Mouse (Mus musculus) layer of hippocampus, postnatal 36 days (tissue): Measurements from ENCODE around the gene Cd81. TPM values are rescaled to one million over a fixed set of nuclear protein-coding genes. Genes with fewer than 3 reads are reported as not detected.

Experiments
- DNase-seq, 2 experiments: peaks; one replicate each; pipeline ENCODE4 v3.0.0; 2022
- total RNA-seq, 2 experiments: library from RNA; stranded (reverse); gene quantifications; 2 replicates each; pipeline ENCODE4 v1.2.3; 2021

Gene Cd81
- total RNA-seq, 2 experiments from 2014 or later: 441 to 447 TPM

DNA sequence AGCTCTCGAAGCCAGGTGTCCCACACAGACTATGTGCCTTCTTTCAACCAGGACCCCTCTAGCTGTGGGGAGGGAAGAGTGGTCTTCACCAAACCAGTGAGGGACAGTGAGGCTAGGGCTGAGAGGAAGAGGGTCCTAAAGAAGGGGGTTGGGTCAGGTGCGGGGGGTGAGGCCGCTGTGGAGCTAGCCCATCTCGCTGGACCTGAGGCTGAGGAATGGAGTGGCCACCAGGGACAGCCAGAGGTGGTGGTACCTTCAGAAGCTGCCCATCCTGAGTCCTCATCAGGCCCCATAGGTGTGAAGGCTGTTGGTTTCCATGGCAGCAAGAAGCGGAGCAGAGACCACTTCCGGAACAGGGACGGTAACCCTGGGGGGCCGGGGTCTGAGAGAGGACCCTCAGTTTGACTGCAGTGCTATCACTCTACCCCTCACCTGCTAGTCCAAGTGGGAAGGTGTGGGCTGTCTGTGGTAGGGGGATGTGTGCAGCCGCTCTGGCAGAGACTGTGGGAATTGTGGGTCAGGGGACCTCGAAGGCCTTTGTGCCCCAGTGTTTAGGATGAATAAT lies 18.0 kb downstream of the Cd81 start:
- no peak for DNase-seq

DNA sequence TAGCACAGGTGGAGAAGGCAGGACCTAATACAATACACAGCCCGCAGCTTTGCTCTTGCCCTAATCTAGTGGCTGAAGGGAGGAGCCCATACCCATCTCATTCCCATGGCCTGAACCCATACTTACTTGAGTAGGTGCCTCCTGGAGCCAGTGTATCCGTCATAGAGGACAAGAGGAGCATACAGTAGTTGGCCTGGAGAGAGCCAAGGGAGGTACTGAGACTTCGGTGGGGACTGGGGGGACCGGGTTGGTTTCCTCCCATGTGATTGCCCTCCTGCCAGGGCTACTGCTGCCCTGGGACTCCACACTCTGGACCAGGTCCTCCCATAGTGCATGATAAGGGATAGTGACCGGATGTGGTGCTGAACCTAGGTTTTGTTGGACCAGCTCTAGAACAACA lies 20.1 kb downstream of the Cd81 start:
- DNase-seq: no peak

GRCm38 (mm10) chr7:143073086-143073485 lies 20.5 kb downstream of the Cd81 start:
- no peak for DNase-seq

- no peak for DNase-seq
Measured at GRCm38 (mm10) chr7:143075394-143075793, 22.9 kb downstream of the Cd81 start.

GRCm38 (mm10) chr7:143077351-143077750 lies 24.8 kb downstream of the Cd81 start:
- DNase-seq: no peak

DNA sequence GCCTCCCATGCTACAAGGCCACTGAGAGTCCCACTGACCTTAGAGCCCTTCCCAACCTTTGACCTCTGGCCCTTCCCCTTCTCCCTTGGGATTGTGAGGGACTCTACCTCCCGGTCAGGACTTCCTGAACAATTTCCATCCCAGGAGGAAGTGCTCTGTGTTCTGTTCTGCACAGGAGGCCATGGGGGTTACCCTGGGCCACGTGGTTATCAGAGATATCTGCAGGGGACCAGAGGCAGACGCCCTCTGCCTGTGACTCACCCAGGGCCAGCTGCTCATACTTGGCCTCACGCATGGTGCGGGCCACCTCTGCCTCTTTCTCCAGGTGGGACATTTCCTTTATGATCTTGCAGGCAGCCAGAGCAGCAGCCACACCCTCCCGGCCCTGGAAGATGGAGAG lies 29.5 kb downstream of the Cd81 start:
- no peak for DNase-seq

- DNase-seq: no peak
Measured at GRCm38 (mm10) chr7:143083708-143084107, 31.2 kb downstream of the Cd81 start.

- DNase-seq: no peak
Measured at GRCm38 (mm10) chr7:143086366-143086765, 33.8 kb downstream of the Cd81 start.

GRCm38 (mm10) chr7:143087070-143087579 lies 34.6 kb downstream of the Cd81 start:
- no peak for DNase-seq

- no peak for DNase-seq
Measured at GRCm38 (mm10) chr7:143093847-143094246, 41.3 kb downstream of the Cd81 start.

- DNase-seq: peak; percentile 36 to 48
Measured at GRCm38 (mm10) chr7:143094592-143095553, 42.3 kb downstream of the Cd81 start, which contains the start of gene Trpm5. Trpm5 (minus strand) TSS chr7:143094642.

DNA sequence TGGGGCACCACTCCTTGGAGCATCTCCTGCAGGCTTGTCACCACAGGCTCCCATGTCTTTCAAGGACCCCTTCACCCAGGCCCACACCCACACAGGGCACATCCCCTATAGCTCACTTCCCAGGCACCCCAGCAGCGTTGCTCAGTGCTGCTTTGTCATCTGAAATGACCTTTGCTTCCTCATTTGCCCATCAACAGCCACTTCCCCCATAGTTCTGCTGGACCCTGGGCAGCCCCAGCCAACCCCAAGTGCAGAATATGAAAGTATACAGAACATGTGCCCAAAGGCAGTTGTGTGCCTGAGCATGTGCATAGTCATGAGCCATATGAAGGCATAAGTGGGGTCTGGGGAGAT lies 43.0 kb downstream of the Cd81 start:
- DNase-seq: no peak

- DNase-seq: no peak
Measured at GRCm38 (mm10) chr7:143100759-143101158, 48.2 kb downstream of the Cd81 start.

GRCm38 (mm10) chr7:143105258-143105897 lies 52.8 kb downstream of the Cd81 start:
- DNase-seq: no peak

DNA sequence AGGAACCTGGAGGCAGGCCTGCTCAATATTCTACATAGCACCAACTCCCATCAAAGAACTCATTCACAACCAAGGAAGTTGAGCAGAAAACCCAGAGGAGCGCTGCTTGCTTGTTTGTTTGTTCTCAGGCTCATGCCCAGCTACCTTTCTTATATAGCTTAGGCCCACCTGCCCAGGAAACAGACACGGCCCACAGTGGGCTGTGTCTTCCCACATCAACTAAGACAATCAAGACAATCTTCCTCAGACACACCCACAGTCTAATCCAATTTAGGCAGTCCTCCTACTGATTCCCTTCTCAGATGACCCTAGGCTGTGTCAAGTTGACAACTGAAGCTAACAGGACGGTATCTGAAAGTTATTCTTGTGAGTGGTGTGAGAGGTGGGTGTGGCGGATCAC lies 53.5 kb downstream of the Cd81 start, which contains the start of gene Kcnq1:
Gene Kcnq1, plus strand, starts transcription at position 301 of the 400 bp plus-strand sequence.
- no peak for DNase-seq

DNA sequence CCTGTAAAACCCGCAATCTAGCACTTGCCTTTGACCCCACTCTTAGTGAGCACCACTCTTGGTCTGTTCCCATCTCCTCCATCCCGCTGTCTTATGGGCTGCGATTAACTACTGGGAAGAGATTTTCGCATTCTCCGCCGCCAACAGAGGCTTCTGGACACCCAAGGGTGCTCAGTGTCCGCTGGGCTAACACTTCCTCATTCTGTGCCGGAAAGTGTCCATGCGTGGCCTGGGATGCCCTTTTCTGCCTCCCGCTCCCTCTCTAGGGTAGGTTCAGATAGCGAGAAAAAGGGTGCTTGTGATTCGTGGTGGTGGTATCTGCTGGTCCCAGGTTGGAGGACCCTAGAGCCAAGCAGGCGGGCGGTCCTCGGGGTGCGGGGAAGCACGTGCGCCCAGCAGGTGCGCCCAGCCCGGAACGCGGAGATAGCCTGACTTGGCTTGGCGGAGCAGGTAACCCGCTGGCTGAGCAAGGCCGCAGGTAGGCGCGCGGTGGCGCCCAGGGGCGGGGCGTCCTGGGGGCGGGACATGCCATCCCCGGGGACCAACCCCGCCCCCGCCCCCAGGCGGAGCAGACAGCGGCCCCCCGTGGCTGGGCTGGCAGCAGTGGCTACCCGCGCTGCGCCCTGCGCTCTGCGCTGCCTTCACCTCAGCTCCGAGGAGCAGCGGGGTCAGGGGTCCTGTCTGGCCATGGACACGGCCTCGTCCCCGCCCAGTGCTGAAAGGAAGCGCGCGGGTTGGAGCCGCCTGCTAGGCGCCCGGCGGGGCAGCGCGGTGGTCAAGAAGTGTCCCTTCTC lies 54.3 kb downstream of the Cd81 start:
- no peak for DNase-seq

GRCm38 (mm10) chr7:143108200-143108599 lies 55.7 kb downstream of the Cd81 start:
- no peak for DNase-seq

- DNase-seq: no peak
Measured at GRCm38 (mm10) chr7:143108996-143109660, 56.6 kb downstream of the Cd81 start.

DNA sequence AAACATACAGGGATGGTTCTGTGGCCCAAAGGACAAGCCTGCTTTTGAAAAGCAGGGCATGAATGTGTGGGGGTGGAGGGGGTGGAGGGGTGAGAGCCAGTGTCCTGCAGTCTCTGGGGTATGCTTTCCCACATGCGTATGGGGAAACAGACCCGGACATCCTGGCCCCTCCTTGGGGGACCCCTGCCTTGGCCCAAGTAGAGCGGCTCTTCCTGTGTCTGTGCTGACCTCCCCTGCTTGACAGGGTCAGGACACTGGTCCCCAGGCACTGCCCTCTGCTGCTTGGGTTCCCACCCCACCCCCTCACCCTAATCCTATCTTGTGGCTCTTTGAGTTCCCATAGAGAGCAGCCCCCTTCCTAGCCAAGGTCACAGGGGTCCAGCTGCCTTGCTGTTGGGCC lies 57.2 kb downstream of the Cd81 start:
- DNase-seq: no peak

DNA sequence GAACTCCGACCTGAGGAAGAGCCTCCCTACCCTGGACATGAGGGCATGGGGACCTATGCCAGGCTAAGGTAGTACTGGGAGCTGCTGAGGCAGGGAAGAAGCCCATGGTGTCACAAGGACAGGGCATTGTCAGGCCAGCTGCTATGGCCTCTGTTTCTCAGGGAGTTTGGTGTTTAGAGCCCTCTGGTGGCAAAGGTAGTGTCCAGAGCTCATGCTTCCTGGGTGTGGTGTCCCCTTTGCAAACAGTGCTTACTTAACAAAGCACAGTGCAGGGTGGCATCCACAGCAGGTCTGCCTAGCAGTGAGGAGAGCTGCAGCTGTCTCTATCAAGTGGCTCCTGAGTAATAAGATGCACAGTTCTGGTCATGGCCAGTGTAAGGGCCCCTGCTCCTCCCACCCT lies 58.3 kb downstream of the Cd81 start:
- DNase-seq: no peak

DNA sequence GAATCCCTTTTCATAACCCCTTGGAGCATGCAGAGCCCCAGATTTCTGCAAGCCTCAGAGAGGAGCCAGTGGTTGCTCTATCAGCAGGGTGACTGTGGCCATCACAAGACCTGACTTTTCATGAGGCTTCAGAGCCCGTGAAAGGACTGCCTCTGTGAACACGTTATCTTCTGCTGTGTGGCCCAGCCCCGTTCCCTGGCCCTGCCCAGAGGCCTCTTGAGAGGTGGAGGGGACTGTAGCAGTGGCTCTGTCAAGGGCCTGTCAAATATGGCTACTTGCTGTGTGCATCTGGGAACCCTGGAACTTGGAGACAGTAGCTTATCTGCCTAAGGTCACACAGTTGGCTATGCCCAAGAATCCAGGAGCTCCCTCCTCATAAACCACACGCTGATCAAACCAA lies 59.2 kb downstream of the Cd81 start:
- DNase-seq: no peak

GRCm38 (mm10) chr7:143112395-143112794 lies 59.9 kb downstream of the Cd81 start:
- DNase-seq: no peak
